In genomic region chr5:76951106-76952027, GRCm38 (mm10) we compare ENCODE assay signal across 8 mouse cellular contexts. TPM values are rescaled to one million over a fixed set of nuclear protein-coding genes. Genes with fewer than 3 reads are reported as not detected.
A peak's percentile ranks its signal among the peaks of the same experiment; 100 is the strongest.
DNase-seq lines count a peak whose midpoint lies in the region; ATAC-seq and TF ChIP-seq lines count a peak whose summit lies in the region.

TSS of gene Paics (plus strand) at chr5:76951307.
TSS of gene Ppat (minus strand) at chr5:76951578.

- under 1% methylated on average over 81 of the region's 81 CpGs for WGBS in cerebellum, adult 2 months
- WGBS in forebrain, postnatal 0 days: under 1% methylated on average over 81 of the region's 81 CpGs
- WGBS in lung, embryonic 16.5 days: under 1% methylated on average over 81 of the region's 81 CpGs

- H3K9ac ChIP-seq in MEL (ENCODE audit: control insufficient read depth, low read depth, low read length, poor library complexity, severe bottlenecking): peak within 1 kb of the TSS; percentile 90
- peak within 1 kb of the TSS; percentile 62 for H3K9ac ChIP-seq in forebrain, postnatal 0 days
- peak within 1 kb of the TSS; percentile 88 for H3K9ac ChIP-seq in lung, embryonic 16.5 days (ENCODE audit: low read length)

- peak within 1 kb of the TSS; percentile 86 for H3K4me2 ChIP-seq in forebrain, postnatal 0 days (ENCODE audit: low read depth)
- peak within 1 kb of the TSS; percentile 88 for H3K4me2 ChIP-seq in lung, embryonic 16.5 days (ENCODE audit: low read depth, low read length)

- H3K4me3 ChIP-seq in MEL (ENCODE audit: control insufficient read depth in 1 of 2, insufficient read depth in 1 of 2, low read depth in 2 of 2, low read length in 2 of 2): peak within 1 kb of the TSS; percentile 86 to 89
- H3K4me3 ChIP-seq in cerebellum, adult 2 months (replicated peaks; ENCODE audit: insufficient read depth, low read depth, low read length): peak within 1 kb of the TSS; percentile 77
- H3K4me3 ChIP-seq in forebrain, postnatal 0 days (ENCODE audit: low read depth, low read length): peak within 1 kb of the TSS; percentile 69
- H3K4me3 ChIP-seq in lung, embryonic 16.5 days (ENCODE audit: low read length): peak within 1 kb of the TSS; percentile 93

- H3K79me2 ChIP-seq in MEL (ENCODE audit: control insufficient read depth, insufficient read depth, low read length, poor library complexity): peaks cover 75% of the 10 kb centered on the region

- TF ChIP-seq POLR2A in MEL (IDR thresholded peaks at IDR 0.05; ENCODE audit: control insufficient read depth in 1 of 2, insufficient read depth in 1 of 2, low read depth in 1 of 2, low read length in 2 of 2, poor library complexity in 1 of 2): peak; percentile 95 to 99
- peak; percentile 94 for TF ChIP-seq POLR2A in cerebellum, adult 2 months (IDR thresholded peaks at IDR 0.05; ENCODE audit: borderline replicate concordance, insufficient read depth, low read length)

- peak within 1 kb of the TSS; percentile 79 for H3K27ac ChIP-seq in MEL (ENCODE audit: control insufficient read depth, low read depth, low read length)
- peak within 1 kb of the TSS; percentile 49; the same call in 1 of the 2 replicates for H3K27ac ChIP-seq in cerebellum, adult 2 months (ENCODE audit: insufficient read depth, low read length)
- peak within 1 kb of the TSS; percentile 88 for H3K27ac ChIP-seq in forebrain, postnatal 0 days (ENCODE audit: low read depth, low read length)
- H3K27ac ChIP-seq in lung, embryonic 16.5 days (ENCODE audit: low read length): peak within 1 kb of the TSS; percentile 95

- H3K4me1 ChIP-seq in MEL (ENCODE audit: control insufficient read depth in 1 of 2, insufficient read depth in 2 of 2, low read length in 2 of 2): peaks cover 22 to 39% of the 10 kb centered on the region in 2 experiments
- no peaks in the 10 kb centered on the region for H3K4me1 ChIP-seq in cerebellum, adult 2 months (ENCODE audit: control insufficient read depth, insufficient read depth, low read length)
- H3K4me1 ChIP-seq in forebrain, postnatal 0 days (ENCODE audit: insufficient read depth): peaks cover 14% of the 10 kb centered on the region
- H3K4me1 ChIP-seq in lung, embryonic 16.5 days (replicated peaks; ENCODE audit: control insufficient read depth, insufficient read depth, low read length): peaks cover 34% of the 10 kb centered on the region

- TF ChIP-seq RAD21 in MEL (IDR thresholded peaks at IDR 0.05; ENCODE audit: low read depth, low read length): no peak

- peak; percentile 97 for ATAC-seq in forebrain, postnatal 0 days
- ATAC-seq in hematopoietic stem cell, adult 5-6 weeks (replicated peaks in 1 of 2; ENCODE audit: insufficient read depth in 1 of 2, low FRiP score in 2 of 2, low TSS enrichment in 1 of 2, low read depth in 1 of 2, poor library complexity in 2 of 2, severe bottlenecking in 2 of 2): peak; percentile 85 to 94
- peak; percentile 98 for ATAC-seq in lung, embryonic 16.5 days (ENCODE audit: low read depth)

- 0 out of 6 replicates have a peak, but pooled peaks of 1 of the 3 experiments have one; percentile 2 for TF ChIP-seq CTCF in MEL (IDR thresholded peaks at IDR 0.05 in 2 of 3, conservative IDR thresholded peaks at IDR 0.05 in 1 of 3; ENCODE audit: control insufficient read depth in 1 of 3, insufficient read depth in 1 of 3, low read depth in 2 of 3, low read length in 3 of 3, poor library complexity in 1 of 3, severe bottlenecking in 1 of 3)
- no peak for TF ChIP-seq CTCF in cerebellum, adult 2 months (IDR thresholded peaks at IDR 0.05; ENCODE audit: borderline replicate concordance, insufficient read depth, low read depth, low read length)
- TF ChIP-seq CTCF in forebrain, postnatal 0 days (IDR thresholded peaks at IDR 0.05; ENCODE audit: low read depth): no peak

- peaks cover 9 to 61% of the 10 kb centered on the region in 2 experiments for H3K36me3 ChIP-seq in MEL (ENCODE audit: control insufficient read depth in 1 of 2, insufficient read depth in 2 of 2, low read length in 2 of 2)
- H3K36me3 ChIP-seq in forebrain, postnatal 0 days (ENCODE audit: insufficient read depth): peaks cover 1% of the 10 kb centered on the region; the same call in 1 of the 2 replicates
- H3K36me3 ChIP-seq in lung, embryonic 16.5 days (ENCODE audit: control insufficient read depth, insufficient read depth, low read length): 0 out of 2 replicates have a peak, but pooled peaks cover 3% of the 10 kb centered on the region

- H3K27me3 ChIP-seq in MEL (ENCODE audit: control insufficient read depth in 1 of 2, insufficient read depth in 2 of 2, low read length in 2 of 2): no peaks in the 10 kb centered on the region
- H3K27me3 ChIP-seq in cerebellum, adult 2 months (ENCODE audit: control insufficient read depth, insufficient read depth, low read length): no peaks in the 10 kb centered on the region
- no peaks in the 10 kb centered on the region for H3K27me3 ChIP-seq in forebrain, postnatal 0 days (ENCODE audit: insufficient read depth, low read length)
- H3K27me3 ChIP-seq in lung, embryonic 16.5 days (ENCODE audit: control insufficient read depth, insufficient read depth, low read depth, low read length): no peaks in the 10 kb centered on the region

- H3K9me3 ChIP-seq in MEL (replicated peaks; ENCODE audit: insufficient read depth, low read length): no peaks in the 10 kb centered on the region
- H3K9me3 ChIP-seq in forebrain, postnatal 0 days (ENCODE audit: low read length): no peaks in the 10 kb centered on the region
- no peaks in the 10 kb centered on the region for H3K9me3 ChIP-seq in lung, embryonic 16.5 days (ENCODE audit: control insufficient read depth, low read length)

- peak; percentile 100 for DNase-seq in MEL (ENCODE audit: low read depth, low spot score)
- peak; percentile 97 for DNase-seq in cerebellum, adult 2 months
- peak; percentile 98 for DNase-seq in forebrain, postnatal 0 days
- DNase-seq in layer of hippocampus, adult 9-10 months (ENCODE audit: low spot score): peak; percentile 94
- peak; percentile 96 for DNase-seq in ovary, postnatal 10 days (ENCODE audit: low spot score)
- DNase-seq in thymus, postnatal 10 days (ENCODE audit: low spot score in 2 of 2): peak; percentile 98

- TF ChIP-seq EP300 in MEL (IDR thresholded peaks at IDR 0.05; ENCODE audit: low read depth in 1 of 2, low read length in 2 of 2): peak in 1 of 2 experiments; percentile 31; a peak in 1 of 4 replicates

TF ChIP-seq in MEL, 35 proteins besides CTCF, POLR2A, EP300 and RAD21 (continues in another document):
- TF ChIP-seq MAX (IDR thresholded peaks at IDR 0.05; ENCODE audit: low read length) (peak; percentile 98), POLR2AphosphoS5 (IDR thresholded peaks at IDR 0.05; ENCODE audit: borderline replicate concordance, low read depth, low read length) (0 out of 2 replicates have a peak, but pooled peaks have one; percentile 4), JUND (IDR thresholded peaks at IDR 0.05; ENCODE audit: low read depth, low read length) (no peak), NELFE (IDR thresholded peaks at IDR 0.05; ENCODE audit: low read depth, low read length) (peak; percentile 98), ELF1 (IDR thresholded peaks at IDR 0.05; ENCODE audit: low read depth, low read length) (peak; percentile 93), RCOR1 (IDR thresholded peaks at IDR 0.05; ENCODE audit: low read depth, low read length) (no peak), TAL1 (IDR thresholded peaks at IDR 0.05; ENCODE audit: low read length) (no peak), USF2 (IDR thresholded peaks at IDR 0.05; ENCODE audit: borderline replicate concordance in 1 of 2, insufficient read depth in 1 of 2, low read depth in 1 of 2, low read length in 2 of 2) (no peak), ZKSCAN1 (IDR thresholded peaks at IDR 0.05; ENCODE audit: low read depth, low read length) (no peak), USF1 (IDR thresholded peaks at IDR 0.05; ENCODE audit: low read depth, low read length) (peak; percentile 81), UBTF (IDR thresholded peaks at IDR 0.05; ENCODE audit: borderline replicate concordance, insufficient read depth, low read depth, low read length) (0 out of 2 replicates have a peak, but pooled peaks have one; percentile 73), ZNF384 (IDR thresholded peaks at IDR 0.05; ENCODE audit: low read depth, low read length) (peak; percentile 58; the same call in 1 of the 2 replicates), SIN3A (IDR thresholded peaks at IDR 0.05; ENCODE audit: low read length) (peak; percentile 97), TBP (IDR thresholded peaks at IDR 0.05; ENCODE audit: low read depth, low read length) (peak; percentile 87; the same call in 1 of the 2 replicates), CHD2 (IDR thresholded peaks at IDR 0.05; ENCODE audit: low read length) (no peak), GABPA (IDR thresholded peaks at IDR 0.05; ENCODE audit: low read depth, low read length) (no peak), NRF1 (IDR thresholded peaks at IDR 0.05; ENCODE audit: insufficient read depth, low read depth, low read length, poor library complexity, severe bottlenecking) (peak; percentile 92), ZC3H11A (IDR thresholded peaks at IDR 0.05; ENCODE audit: low read depth, low read length) (no peak), POLR2AphosphoS2 (IDR thresholded peaks at IDR 0.05; ENCODE audit: low read length) (peak; percentile 95), HCFC1 (IDR thresholded peaks at IDR 0.05; ENCODE audit: low read depth, low read length) (peak; percentile 88), TCF12 (IDR thresholded peaks at IDR 0.05; ENCODE audit: low read depth, low read length) (peak; percentile 80), MAZ (IDR thresholded peaks at IDR 0.05; ENCODE audit: low read depth, low read length) (peak; percentile 99)

RNA-seq across cellular contexts. Expression of gene Paics, which starts in this region (rescaled TPM):
- 434 TPM in 2 replicates for total RNA-seq in MEL (2012; rRNA removed)
- polyA plus RNA-seq in MEL (2012; ENCODE audit: insufficient read depth in 1 of 2, insufficient read length in 2 of 2, low read depth in 1 of 2, low replicate concordance in 2 of 2, missing spikeins in 1 of 2): 100 to 1,000 TPM; 222 to 266 TPM
- polyA plus RNA-seq in cerebellum, adult 2 months (2012; rRNA removed): 95.0 and 101 TPM in 2 replicates
- total RNA-seq in forebrain, postnatal 0 days (2014; rRNA removed): 142 and 150 TPM in 2 replicates
- polyA plus RNA-seq in forebrain, postnatal 0 days (2015; fragmentation: Nextera tagmentation; extraction: Ambion mirVana): 147 and 152 TPM in 2 replicates
- 452 and 581 TPM in 2 replicates for total RNA-seq in hematopoietic stem cell, adult 5-6 weeks (2017)
- 282 and 292 TPM in 2 replicates for polyA plus RNA-seq in lung, embryonic 16.5 days (2015; fragmentation: Nextera tagmentation; extraction: Ambion mirVana)

RNA-seq across cellular contexts. Expression of gene Ppat, which starts in this region (rescaled TPM):
- total RNA-seq in MEL (2012; rRNA removed): 153 and 180 TPM in 2 replicates
- polyA plus RNA-seq in MEL (2012; ENCODE audit: insufficient read depth in 1 of 2, insufficient read length in 2 of 2, low read depth in 1 of 2, low replicate concordance in 2 of 2, missing spikeins in 1 of 2): 100 to 1,000 TPM; 103 to 110 TPM
- 7.9 and 8.6 TPM in 2 replicates for polyA plus RNA-seq in cerebellum, adult 2 months (2012; rRNA removed)
- total RNA-seq in forebrain, postnatal 0 days (2014; rRNA removed): 15.3 and 16.1 TPM in 2 replicates
- polyA plus RNA-seq in forebrain, postnatal 0 days (2015; fragmentation: Nextera tagmentation; extraction: Ambion mirVana): 10.5 and 11.2 TPM in 2 replicates
- 72.3 and 95.1 TPM in 2 replicates for total RNA-seq in hematopoietic stem cell, adult 5-6 weeks (2017)
- polyA plus RNA-seq in lung, embryonic 16.5 days (2015; fragmentation: Nextera tagmentation; extraction: Ambion mirVana): 31.5 and 32.7 TPM in 2 replicates

Comparison
In these comparisons a context has a peak if more than half of its experiments do, and no peak if none do; other contexts are left out.
1. Peak in every context shown above with its lines: DNase-seq, ATAC-seq, H3K4me3 ChIP-seq and H3K27ac ChIP-seq.